Mouse (Mus musculus) layer of hippocampus, adult 8-10 months (tissue): ENCODE results near the gene Gars. TPM values are rescaled to one million over a fixed set of nuclear protein-coding genes. Genes with fewer than 3 reads are reported as not detected.

Experiments
- DNase-seq, 2 experiments: peaks; one replicate each; pipeline ENCODE4 v3.0.0; 2022; ENCODE audit warnings: low spot score in 2 of 2
- total RNA-seq, 4 experiments: library from RNA; stranded (reverse); gene quantifications; 2 replicates each; pipeline ENCODE4 v1.2.4; 2022

Gars gene
- 100 to 1,000 TPM; 125 to 137 (median 130) TPM for total RNA-seq

GRCm38 (mm10) chr6:55037799-55038670 lies at the start of gene Gars:
TSS of gene Gars (plus strand) at chr6:55038007.
- peak; percentile 70 to 84 for DNase-seq

- DNase-seq, result no peak
Observed at GRCm38 (mm10) chr6:54988141-54988540, 49.7 kb upstream of the Gars start.

- no peak for DNase-seq
Observed at GRCm38 (mm10) chr6:54991189-54991588, 46.6 kb upstream of the Gars start.

GRCm38 (mm10) chr6:54992141-54992540 lies 45.7 kb upstream of the Gars start:
- DNase-seq, result no peak

- DNase-seq, result peak; percentile 96
Observed at GRCm38 (mm10) chr6:54992734-54993260, 45.0 kb upstream of the Gars start, which contains the start of gene Ggct. TSS of gene Ggct (minus strand) at chr6:54992950.

- DNase-seq, result no peak
Observed at GRCm38 (mm10) chr6:54996361-54996760, 41.4 kb upstream of the Gars start.

GRCm38 (mm10) chr6:54997726-54998125 lies 40.1 kb upstream of the Gars start:
- DNase-seq, result no peak

GRCm38 (mm10) chr6:55001320-55001719 lies 36.5 kb upstream of the Gars start:
- DNase-seq, result no peak

- DNase-seq, result no peak
Observed at GRCm38 (mm10) chr6:55002438-55002837, 35.4 kb upstream of the Gars start.

- no peak for DNase-seq
Observed at GRCm38 (mm10) chr6:55003559-55003958, 34.2 kb upstream of the Gars start.

GRCm38 (mm10) chr6:55008401-55008800 lies 29.4 kb upstream of the Gars start:
- no peak for DNase-seq

- peak; percentile 32 to 44 for DNase-seq
Observed at GRCm38 (mm10) chr6:55009391-55010230, 28.2 kb upstream of the Gars start.

GRCm38 (mm10) chr6:55010330-55011091 lies 27.3 kb upstream of the Gars start:
- no peak for DNase-seq

- no peak for DNase-seq
Observed at GRCm38 (mm10) chr6:55012516-55012915, 25.3 kb upstream of the Gars start.

- no peak for DNase-seq
Observed at GRCm38 (mm10) chr6:55014184-55014583, 23.6 kb upstream of the Gars start.

GRCm38 (mm10) chr6:55016236-55016635 lies 21.6 kb upstream of the Gars start:
- DNase-seq, result peak; percentile 23 to 40

GRCm38 (mm10) chr6:55016710-55017583 lies 20.9 kb upstream of the Gars start:
- peak; percentile 38 to 57 for DNase-seq

- no peak for DNase-seq
Observed at GRCm38 (mm10) chr6:55018417-55018816, 19.4 kb upstream of the Gars start.

- no peak for DNase-seq
Observed at GRCm38 (mm10) chr6:55021806-55022205, 16.0 kb upstream of the Gars start.

GRCm38 (mm10) chr6:55027642-55028041 lies 10.2 kb upstream of the Gars start:
- no peak for DNase-seq
